Mouse (Mus musculus) embryo, embryonic 10 days (tissue): ENCODE results near the gene Dusp5.
A peak's percentile ranks its signal among the peaks of the same experiment; 100 is the strongest.
"Not testable (repeated sequence)": the region's sequence is repeated elsewhere in the genome, so short reads cannot be mapped to it uniquely, and the experiment has no call there.

Source experiments
- DNase-seq: peaks from one replicate; pipeline ENCODE4 v3.0.0-alpha.2; 2015; ENCODE audit warnings: low spot score

Gene Dusp5

DNA sequence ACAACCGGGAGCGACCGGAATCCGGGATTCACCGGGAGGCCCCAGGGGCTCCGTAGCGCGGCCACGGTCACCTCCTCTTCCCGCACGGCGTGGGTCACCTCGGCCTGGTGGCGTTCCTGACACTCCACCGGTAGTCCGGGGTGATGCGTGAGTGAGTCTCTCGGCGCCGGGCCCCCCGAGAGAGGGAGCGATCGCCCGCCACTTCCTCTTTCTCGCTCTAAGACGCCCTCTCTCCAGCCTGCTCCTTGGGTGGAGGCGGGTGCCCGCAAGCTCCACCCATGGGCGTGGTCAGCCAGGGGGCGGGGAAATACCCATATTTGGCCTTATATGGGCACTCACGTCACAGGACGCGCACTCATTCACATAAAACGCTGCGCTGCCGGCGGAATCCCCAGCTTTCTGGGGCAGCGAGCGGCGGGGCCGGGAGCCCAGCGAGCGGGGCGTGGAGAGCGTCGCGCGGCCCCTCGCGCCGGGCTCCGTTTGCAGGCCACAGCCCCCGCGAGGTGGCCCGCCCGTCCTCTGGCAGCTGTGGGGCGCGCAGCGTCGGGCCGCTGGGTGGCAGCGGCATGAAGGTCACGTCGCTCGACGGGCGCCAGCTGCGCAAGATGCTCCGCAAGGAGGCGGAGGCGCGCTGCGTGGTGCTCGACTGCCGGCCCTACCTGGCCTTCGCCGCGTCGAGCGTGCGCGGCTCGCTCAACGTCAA is at the start of gene Dusp5:
Dusp5 (plus strand) TSS at position 358 of the 703 bp plus-strand sequence.
- peak; percentile 97 for DNase-seq

DNA sequence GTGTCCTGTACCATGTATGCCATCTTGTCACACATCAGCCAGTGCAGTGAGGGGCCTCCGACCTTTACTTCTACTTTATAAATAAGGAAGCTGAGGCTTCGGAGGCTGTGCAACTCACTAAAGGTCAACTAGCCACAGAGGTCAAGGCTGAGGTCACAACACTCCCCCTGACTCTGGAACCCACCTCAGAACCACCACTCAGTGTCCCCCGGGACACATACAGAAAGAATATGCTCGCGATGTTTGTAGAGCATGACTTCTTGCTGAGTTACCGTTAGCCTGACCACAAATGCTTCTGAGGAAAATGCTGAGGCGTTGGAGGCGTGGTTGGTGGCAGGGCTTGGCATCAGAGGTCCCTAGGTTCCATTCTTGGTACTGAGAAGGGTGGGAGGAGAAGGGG is 49.3 kb upstream of the Dusp5 start:
- DNase-seq, result no peak

DNA sequence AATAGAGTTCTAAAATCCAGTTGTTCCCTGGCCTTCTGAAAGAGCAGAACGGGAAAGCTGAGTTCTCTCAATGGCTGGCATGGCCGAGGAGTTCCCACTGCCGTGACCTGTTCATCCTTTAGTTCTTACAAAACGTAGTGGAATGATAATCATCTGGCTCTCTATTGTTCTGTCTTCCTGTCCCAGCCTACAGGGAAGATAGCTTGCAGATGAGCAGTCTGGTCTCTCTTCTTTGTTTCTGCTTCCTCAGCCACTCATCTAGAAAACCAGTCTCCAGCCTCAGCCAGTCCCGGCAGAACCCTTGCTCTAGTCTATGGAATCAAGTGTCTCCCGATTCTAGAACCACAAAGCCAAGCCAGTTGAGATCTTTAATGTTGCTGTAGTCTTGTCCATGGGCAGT is 46.8 kb upstream of the Dusp5 start:
- DNase-seq, result no peak

DNA sequence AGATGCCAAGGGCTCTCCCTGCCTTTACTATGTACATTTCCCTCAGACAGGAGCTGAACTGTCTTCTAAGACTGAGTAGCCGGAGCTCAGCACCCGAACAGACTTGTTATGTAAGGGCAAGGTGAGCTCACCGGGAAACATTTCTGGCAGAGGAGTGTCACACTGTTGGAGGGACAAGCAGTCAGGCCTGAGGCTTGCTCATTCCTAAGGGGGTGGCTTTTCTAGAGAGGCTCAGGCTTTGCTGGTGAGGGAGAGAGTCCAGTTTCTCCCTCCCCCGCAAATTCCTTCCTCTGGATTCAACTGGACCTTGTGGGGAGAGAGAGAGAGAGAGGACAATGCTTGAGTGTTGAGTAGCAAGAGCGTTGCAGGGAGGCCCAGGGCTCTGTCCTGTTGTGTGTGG is 46.4 kb upstream of the Dusp5 start:
- no peak for DNase-seq

DNA sequence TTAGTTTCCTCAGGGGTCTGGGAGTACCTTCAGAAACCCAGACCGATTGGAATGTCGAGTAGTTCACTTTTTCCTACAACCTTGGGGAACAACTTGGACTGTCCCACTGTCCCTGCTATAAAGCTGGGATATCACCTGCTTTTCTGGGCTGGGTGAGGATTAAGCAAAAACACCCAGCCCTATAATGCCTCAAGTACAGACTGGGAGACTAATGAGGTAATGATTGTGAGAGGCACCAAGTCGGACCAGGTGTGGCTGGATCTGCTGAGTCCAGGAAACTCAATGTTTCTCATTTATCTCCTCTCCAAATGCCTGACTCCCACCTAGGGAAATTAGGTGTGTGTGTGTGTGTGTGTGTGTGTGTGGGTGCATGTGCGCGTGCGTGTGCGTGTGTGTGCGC is 44.9 kb upstream of the Dusp5 start:
- no peak for DNase-seq

DNA sequence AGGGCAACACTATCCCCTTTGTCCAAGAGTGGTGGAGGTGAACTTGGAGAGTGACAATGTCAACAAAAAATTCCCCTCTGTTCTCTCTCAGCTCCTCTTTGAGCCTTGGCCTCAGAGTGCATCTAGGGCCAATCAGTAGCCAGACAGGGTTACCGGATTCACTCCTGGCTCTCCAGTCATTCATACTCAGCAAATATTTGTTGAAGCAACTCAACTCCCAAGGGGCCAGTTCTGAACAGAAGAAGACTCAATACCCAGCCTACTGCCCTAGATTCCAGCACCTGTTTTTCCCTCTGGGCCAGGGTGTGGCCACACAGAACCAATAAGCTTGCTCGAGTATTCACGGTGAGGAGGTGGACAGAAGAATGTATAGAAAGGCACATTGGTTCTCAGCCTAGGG is 44.0 kb upstream of the Dusp5 start:
- no peak for DNase-seq

DNA sequence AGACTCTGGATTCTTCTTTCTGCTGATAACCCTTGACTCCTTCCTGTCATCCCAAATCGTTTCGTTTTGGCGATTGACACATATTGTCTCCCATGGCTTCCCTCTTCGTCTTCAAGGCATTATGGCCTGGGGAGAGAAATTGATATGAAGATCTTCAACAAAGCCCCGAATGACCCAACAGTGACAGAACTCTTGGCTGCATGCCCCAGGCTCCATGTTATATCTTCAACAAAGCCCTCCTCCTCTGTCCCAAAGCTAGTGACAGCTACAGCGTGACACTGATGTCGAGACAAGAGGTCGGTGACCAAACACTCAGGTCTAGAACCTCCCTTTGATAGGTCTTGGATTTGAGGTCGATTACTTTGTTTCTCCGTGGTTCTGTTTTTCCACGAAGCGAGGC is 39.7 kb upstream of the Dusp5 start:
- no peak for DNase-seq

DNA sequence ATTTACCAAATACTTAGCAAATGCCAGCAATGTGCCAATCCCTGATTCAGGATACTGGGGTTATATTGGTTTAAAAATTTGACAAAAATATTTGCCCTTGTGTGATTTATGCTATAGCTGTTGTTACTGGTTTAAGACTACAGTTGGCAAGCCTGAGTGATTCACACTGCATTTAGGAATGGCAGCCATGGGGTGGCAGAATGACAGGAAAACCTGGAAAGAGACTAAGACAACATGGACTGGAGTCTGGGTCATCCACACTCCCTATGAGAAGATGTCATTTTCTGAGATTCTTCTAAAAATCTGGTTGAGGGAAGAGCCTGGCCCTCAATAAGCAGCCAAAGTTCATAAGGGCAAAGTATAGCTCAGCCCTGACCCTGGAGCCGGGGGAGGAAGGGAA is 39.0 kb upstream of the Dusp5 start:
- no peak for DNase-seq

DNA sequence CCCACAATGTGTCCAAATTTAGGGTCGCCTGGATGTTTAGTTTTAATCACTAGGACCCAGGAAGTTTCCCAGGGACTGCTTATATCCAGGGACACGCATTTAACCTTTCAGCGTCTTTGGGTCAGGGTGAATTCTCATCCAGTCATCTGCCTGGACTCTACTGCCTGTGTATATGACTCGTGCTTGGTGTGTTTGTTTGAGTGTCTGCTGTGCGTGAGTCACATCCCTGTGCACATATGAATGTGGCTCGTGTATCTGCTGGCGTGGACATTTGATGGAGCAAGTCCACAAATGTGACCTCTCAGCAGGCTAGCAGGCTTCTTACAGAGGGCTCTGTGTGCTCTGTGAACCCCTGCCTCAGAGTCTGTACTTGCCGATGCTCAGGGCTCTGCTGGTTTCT is 38.0 kb upstream of the Dusp5 start:
- no peak for DNase-seq

DNA sequence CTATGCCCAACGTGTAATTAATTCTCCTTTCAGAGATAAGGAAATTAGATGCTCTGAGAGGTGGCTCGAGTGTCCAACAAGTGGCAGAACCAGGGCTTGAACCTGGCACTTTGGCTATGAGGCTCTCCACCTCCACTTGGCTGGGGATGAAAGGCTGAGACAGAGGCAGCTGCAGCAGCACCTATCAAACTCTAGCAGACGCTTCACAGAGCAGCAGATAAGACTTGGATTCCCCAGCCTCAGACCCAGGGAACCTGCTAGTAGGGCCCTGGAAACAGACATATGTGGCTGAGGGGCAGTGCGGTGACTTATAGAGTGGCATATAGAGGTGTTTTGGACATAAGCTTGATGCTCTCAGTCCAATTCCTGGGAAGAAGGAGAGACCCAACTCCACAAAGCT is 36.4 kb upstream of the Dusp5 start:
- DNase-seq, result no peak

DNA sequence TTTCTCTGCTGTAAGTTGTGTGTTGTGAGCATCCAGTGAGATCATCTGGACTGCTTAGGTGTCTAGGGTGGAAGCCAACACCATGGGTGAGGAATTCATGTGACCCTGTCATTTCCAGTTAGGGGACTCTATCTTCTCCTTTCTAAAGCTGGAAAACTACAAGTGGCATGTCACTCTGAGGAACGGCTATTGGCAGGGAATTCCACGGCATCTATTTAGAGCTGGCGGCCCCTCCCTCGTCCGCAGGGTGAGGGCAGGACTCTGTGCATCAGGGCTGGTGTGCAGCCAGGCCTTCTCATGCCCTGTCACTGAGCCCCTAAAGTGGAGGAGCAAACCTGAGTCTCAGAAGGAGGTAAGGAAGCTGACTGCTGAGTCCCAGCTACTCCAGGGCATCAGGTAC is 35.0 kb upstream of the Dusp5 start:
- DNase-seq, result no peak

DNA sequence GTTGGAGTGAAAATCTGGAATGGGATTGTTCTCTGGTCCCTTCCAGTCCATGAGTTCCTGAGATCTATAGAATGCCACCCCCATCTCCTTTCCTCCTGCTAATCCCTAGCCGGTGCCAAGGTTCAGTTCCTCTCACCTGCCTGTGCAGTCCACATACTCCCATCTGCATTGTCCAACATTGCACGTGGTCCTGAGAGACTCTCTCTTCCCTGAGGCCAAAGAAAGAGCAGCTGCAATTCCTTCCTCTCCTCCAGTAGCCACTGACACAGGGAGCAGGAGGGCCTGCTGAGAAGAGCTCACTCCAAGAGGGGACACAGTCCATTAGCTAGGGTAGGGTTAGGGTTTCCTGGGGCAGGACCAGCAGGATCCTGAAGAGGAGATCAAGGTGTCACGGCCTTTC is 31.0 kb upstream of the Dusp5 start:
- DNase-seq, result no peak

DNA sequence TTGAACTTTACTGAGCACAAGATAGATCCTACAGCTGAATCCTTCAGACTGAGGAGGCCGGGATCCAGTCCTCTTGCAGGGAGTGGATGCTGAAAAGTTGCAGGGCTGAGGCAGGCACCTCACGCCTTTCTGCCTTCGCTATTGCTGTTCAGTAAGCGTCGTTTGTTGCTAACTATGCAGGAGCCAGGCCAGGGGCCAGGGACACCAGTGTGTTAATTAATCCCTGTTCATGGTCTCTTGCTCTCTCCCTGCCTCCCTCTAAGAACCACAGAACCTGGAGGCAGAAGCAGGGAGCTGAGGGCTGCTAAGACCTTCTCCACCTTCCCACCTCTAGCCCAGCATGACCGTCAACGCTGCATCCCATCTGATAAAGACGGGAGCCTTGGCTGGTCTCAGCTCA is 29.9 kb upstream of the Dusp5 start:
- DNase-seq, result no peak

DNA sequence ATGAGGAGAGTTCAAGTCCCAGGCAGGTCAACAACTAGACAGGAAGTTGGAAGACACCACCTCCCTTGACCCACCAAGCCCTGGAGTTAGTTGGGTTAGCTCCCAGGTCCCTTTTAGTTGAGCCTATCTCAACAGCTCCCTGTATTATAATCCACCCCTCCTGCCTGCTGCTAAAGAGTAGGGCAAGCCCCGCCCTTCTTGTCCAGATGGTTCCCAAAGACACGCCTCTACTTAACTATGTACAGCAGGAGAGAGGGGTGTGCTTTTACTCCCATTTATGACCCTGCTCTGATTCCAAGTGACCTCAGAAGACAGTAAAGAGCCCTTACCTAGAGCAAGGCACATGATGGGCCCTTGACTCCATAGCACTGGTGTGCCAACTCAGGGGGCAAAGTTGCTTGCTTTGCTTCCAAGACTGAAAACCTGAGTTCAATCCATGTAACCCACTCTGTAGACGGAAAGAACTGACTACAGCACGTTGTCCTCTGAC is 29.4 kb upstream of the Dusp5 start:
- DNase-seq, result no peak

DNA sequence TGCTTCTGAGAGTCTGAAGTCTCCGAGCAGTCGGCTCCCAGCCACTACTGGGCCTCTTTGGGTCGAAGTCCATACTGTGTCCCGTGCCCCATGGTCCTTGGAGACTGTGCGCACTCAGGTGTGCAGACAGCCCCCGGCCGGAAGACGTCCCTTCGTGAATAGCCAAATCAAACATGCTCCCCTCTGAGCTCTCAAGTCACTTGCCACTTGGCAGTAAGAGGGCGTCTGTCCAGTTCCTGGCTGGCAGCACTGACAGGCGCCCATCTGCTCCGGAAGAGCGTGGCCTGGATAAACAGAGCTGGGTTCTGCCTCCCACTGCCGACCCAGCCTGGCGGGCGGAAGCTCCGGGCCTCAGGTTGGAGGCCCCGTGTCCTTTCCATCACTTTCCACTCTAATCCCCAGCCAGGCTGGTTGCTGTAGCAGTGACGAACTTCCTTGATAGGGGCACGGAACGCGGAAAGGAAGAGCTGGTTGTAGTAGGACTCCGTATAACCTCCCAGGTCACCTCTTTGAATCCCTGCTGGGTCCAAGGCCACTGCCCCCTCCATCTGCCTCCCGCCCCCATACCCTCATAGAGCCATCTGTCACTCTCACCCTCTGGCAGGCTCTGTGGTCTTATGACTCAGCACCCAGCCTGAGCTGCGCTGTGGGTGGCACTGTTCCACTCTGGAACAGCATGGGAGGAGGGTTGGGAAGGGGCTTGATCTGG is 28.5 kb upstream of the Dusp5 start:
- DNase-seq, result no peak

DNA sequence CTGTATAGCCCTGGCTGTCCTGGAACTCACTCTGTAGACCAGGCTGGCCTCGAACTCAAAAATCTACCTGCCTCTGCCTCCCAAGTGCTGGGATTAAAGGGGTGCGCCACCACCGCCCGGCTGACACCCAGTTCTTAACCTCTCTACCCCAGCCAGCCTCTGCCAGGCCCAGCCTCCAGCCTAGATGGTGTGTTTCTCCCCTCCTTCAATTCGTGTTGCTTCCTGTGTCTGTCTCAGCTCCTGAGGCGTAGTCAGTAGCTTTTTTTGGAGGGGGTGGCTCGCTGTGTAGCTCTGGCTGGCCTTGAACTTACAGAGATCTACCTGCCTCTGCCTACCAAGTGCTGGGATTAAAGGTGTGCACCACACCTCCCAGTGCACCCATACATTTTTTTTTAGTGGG is 27.7 kb upstream of the Dusp5 start:
- DNase-seq, result not testable (repeated sequence)

DNA sequence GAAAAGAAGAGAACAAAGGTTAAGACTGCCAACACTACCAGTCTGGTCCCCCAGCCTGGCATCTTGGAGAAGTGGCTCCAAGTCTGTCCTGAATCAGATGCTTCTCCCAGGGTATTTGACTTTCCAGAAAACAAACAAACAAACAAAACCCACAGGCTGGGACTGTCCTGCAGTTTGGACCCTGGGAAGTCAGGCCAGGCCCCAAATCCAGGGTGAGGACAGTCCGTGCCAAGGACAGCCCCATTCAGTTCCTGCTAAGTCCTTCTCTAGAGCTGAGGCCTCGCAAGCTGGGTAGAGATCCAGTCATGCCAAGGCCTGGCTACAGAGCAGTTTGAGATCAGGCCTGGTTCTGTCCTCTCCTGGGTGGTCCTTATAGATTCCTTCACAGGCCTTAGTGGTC is 27.1 kb upstream of the Dusp5 start:
- no peak for DNase-seq

DNA sequence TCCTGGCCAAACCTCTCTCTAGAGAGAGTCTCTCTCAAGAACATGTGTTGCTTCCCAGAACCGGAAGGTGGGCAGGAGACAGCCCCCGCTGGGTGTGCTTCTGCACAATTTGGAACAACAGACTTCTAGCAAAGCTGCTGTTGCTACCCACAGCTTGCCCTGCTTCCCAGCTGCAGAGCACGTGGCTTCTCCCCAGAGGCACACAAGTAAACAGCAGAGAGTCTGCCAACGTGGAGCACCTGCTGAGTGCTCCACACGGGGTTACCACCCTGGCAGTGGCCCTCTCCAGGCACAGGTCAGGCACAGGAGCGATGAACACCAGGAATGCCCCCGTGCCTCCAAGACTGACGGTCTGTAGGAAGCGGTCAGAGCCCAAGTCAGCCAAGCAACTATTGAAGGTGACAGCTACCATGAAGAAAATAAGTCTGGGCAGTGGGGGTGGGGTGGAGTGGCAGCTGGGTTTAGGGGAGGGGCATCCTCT is 26.0 kb upstream of the Dusp5 start:
- no peak for DNase-seq

DNA sequence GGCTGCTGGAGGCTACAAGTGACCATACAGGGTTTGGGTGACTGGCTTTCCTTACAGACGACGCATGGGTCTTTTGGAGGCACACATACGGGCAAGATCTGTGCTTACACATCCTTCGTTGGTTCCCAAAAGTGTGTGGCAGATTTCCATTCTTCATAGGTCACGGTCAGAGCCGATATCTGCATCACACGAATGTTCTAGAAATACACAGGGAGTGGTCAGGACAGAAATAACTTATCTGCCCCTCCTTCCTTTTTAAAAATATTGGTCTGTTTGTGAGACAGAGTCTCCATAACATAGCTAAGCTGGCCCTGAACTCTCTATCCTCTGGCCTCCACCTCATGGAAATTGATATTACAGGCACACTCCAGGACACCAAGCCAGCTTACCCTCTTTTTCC is 24.7 kb upstream of the Dusp5 start:
- no peak for DNase-seq

DNA sequence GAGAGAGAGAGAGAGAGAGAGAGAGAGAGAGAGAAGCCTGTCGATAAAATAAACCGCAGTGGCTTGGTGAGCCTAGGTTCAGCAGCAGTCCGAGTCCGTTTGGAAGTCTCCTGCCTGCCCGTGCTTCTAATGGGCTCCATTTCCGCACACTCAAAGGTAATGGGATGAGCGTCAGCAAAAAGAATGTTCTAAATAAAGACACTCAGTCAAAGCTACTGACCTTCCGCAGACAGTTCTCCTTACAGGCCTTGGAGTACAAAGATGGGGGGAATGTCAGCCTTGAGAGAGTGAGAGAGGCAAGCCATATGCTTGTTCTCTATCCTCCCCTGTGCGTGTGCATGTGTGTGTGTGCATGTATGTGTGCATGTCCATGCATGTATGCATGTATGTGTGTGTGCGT is 23.2 kb upstream of the Dusp5 start:
- no peak for DNase-seq

DNA sequence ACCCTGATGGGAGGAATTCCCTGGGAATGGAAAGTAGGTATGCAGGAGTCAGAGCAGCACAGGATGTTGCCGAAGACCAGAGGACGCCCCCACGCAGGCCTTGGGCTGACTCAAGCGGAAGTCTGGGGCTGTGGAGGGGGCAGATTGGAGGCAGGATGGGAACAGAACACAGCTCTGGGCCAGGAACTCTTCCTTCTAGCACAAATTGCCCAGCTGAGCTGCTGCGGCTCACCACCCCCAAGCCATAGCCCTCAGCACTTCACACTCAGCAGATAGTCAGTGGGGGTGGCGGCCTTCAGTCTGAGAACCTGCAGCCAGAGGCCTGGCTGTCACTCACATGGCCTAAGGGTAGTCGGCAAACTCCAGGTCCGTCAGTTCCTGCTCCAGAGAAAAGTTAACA is 21.4 kb upstream of the Dusp5 start:
- no peak for DNase-seq

DNA sequence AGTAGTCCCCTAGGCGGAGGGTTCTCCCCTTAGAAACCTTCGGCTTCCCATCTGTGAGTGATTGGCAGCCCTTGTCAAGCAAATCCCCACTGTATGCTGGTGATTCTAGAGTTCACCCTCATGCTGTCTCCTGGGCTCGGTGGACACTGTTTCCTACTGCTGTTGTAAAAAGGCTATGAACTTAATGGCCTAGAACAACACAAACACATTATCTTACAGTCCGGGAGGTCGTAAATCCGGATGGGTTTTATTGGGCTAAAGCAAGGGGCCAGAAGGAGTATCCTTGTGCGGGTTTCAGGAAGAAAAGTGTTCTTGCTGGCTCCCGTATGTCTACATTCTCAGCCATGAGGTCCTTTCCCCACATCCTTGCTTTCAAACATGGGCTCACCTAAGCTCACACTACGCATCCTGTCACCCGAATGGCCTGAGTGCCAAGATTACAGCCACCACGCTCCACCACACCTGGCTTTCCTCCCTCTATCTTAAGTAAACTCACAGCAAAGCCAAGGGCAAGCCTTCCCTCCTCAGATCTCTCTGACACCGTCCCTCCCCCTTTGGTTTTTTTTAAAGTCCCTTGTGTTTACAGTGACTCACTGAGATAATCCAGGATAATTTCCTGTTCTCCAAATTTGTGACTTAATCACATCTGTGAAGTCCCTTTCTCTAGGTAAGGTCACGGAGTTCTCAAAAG is 17.5 kb upstream of the Dusp5 start:
- DNase-seq, result no peak
